Mouse (Mus musculus) limb, embryonic 11.5 days (tissue): Measurements from ENCODE around the gene Cant1. TPM values are rescaled to one million over a fixed set of nuclear protein-coding genes. Genes with fewer than 3 reads are reported as not detected.

Source experiments
- ATAC-seq: fragments of 200-750 bp; cut with Nextera tagmentation; 2 replicates; pipeline ENCODE4 v1.8.0; 2017; ENCODE audit warnings: low read depth; ENCODE audit not compliant: insufficient number of reproducible peaks, low FRiP score, low TSS enrichment
- DNase-seq: peaks from one replicate; pipeline ENCODE4 v3.0.0-alpha.2; 2015; ENCODE audit warnings: low spot score
- H3K27ac ChIP-seq: fragments of 300-500 bp; sonication (generic); replicated peaks from 2 replicates; pipeline ENCODE4 v1.5.1; 2014; ENCODE audit warnings: low read depth, mild to moderate bottlenecking, low read length
- H3K27me3 ChIP-seq: fragments of 300-500 bp; sonication (generic); 2 replicates; pipeline ENCODE4 v1.6.1; 2014; ENCODE audit warnings: mild to moderate bottlenecking, low read length, mixed read lengths; ENCODE audit not compliant: control insufficient read depth, insufficient read depth
- H3K36me3 ChIP-seq: fragments of 300-500 bp; sonication (generic); 2 replicates; pipeline ENCODE4 v1.6.1; 2014; ENCODE audit warnings: mild to moderate bottlenecking, low read length, moderate library complexity, mixed read lengths; ENCODE audit not compliant: control insufficient read depth, insufficient read depth
- H3K4me1 ChIP-seq: fragments of 300-500 bp; sonication (generic); 2 replicates; pipeline ENCODE4 v1.6.1; 2014; ENCODE audit warnings: low read length, mixed read lengths; ENCODE audit not compliant: control insufficient read depth, insufficient read depth
- H3K4me2 ChIP-seq: fragments of 300-500 bp; sonication (generic); 2 replicates; pipeline ENCODE4 v1.6.1; 2014; ENCODE audit warnings: low read depth, mild to moderate bottlenecking, moderate library complexity; ENCODE audit not compliant: severe bottlenecking
- H3K4me3 ChIP-seq: fragments of 300-500 bp; sonication (generic); 2 replicates; pipeline ENCODE4 v1.5.1; 2014; ENCODE audit warnings: low read depth, low read length
- H3K9ac ChIP-seq: fragments of 300-500 bp; sonication (generic); 2 replicates; pipeline ENCODE4 v1.6.1; 2014; ENCODE audit warnings: mild to moderate bottlenecking, low read length
- H3K9me3 ChIP-seq: fragments of 300-500 bp; sonication (generic); 2 replicates; pipeline ENCODE4 v1.6.1; 2016; ENCODE audit warnings: low read length; ENCODE audit not compliant: control insufficient read depth
- WGBS: fragments of 180-500 bp; shearing (Covaris S2); extraction: QIAGEN DNeasy Blood & Tissue Kit; methylation state at CpG from one replicate; pipeline ENCODE4 v1.1.7; 2014; 5-methylcytosine and 5-hydroxymethylcytosine counted together
- polyA plus RNA-seq: library from polyadenylated mRNA; unstranded; fragments of >200 nt; fragmentation: Nextera tagmentation; extraction: Ambion mirVana; gene quantifications from 2 replicates; pipeline ENCODE4 v1.2.1, GENCODE M21; 2014

Cant1 gene
- polyA plus RNA-seq: 23.9 and 27.1 TPM in 2 replicates

GRCm38 (mm10) chr11:118418834-118419504 is at the start of gene Cant1:
Gene Cant1, minus strand, starts transcription at chr11:118419086.
- peak; percentile 92 for ATAC-seq

GRCm38 (mm10) chr11:118467441-118468035 is 48.7 kb upstream of the Cant1 start:
- Histone ChIP-seq H3K4me3 (no peak overlapping the region), H3K4me2 (no peak overlapping the region), H3K9me3 (no peaks in the 10 kb centered on the region), H3K36me3 (no peaks in the 10 kb centered on the region), H3K4me1 (no peaks in the 10 kb centered on the region), H3K27me3 (no peaks in the 10 kb centered on the region), H3K27ac (no peak overlapping the region), H3K9ac (no peak overlapping the region)
- WGBS: 72% methylated on average over 11 of the region's 11 CpGs
- ATAC-seq (no peak), DNase-seq (no peak)

More at GRCm38 (mm10) chr11:118418834-118419504, at the start of gene Cant1:
- WGBS: under 1% methylated on average over 50 of the region's 50 CpGs
- peak; percentile 98 for DNase-seq
- Histone ChIP-seq H3K9me3 (no peaks in the 10 kb centered on the region), H3K27ac (peak within 1 kb of the TSS; percentile 18; the same call in 1 of the 2 replicates), H3K9ac (peak within 1 kb of the TSS; percentile 92), H3K4me2 (peak within 1 kb of the TSS; percentile 86), H3K36me3 (no peaks in the 10 kb centered on the region), H3K4me3 (peak within 1 kb of the TSS; percentile 97), H3K4me1 (peaks cover 18% of the 10 kb centered on the region), H3K27me3 (no peaks in the 10 kb centered on the region)

GRCm38 (mm10) chr11:118460280-118460679 is 41.4 kb upstream of the Cant1 start:
- Histone ChIP-seq H3K9me3 (peaks cover 5% of the 10 kb centered on the region), H3K4me1 (peaks cover 2% of the 10 kb centered on the region; the same call in 1 of the 2 replicates), H3K27me3 (no peaks in the 10 kb centered on the region), H3K4me3 (no peak overlapping the region), H3K27ac (no peak overlapping the region), H3K9ac (no peak overlapping the region), H3K36me3 (no peaks in the 10 kb centered on the region), H3K4me2 (no peak overlapping the region)
- 66% methylated on average over 6 of the region's 6 CpGs for WGBS
- DNase-seq (peak; percentile 62), ATAC-seq (no peak)

- Histone ChIP-seq H3K4me3 (no peak overlapping the region), H3K9me3 (peaks cover 5% of the 10 kb centered on the region), H3K4me2 (no peak overlapping the region), H3K36me3 (no peaks in the 10 kb centered on the region), H3K9ac (no peak overlapping the region), H3K27ac (no peak overlapping the region), H3K4me1 (peaks cover 2% of the 10 kb centered on the region; the same call in 1 of the 2 replicates), H3K27me3 (no peaks in the 10 kb centered on the region)
- WGBS: 60% methylated on average over 3 of the region's 4 CpGs
- DNase-seq (no peak), ATAC-seq (no peak)
Observed at GRCm38 (mm10) chr11:118459536-118459935, 40.6 kb upstream of the Cant1 start.

GRCm38 (mm10) chr11:118459051-118459450 is 40.2 kb upstream of the Cant1 start:
- no peak overlapping the region for H3K4me3 ChIP-seq
- no peaks in the 10 kb centered on the region for H3K27me3 ChIP-seq
- peak overlapping the region; percentile 10; the same call in 1 of the 2 replicates for H3K4me2 ChIP-seq
- H3K27ac ChIP-seq: no peak overlapping the region
- DNase-seq (peak; percentile 37), ATAC-seq (0 out of 2 replicates have a peak, but pooled peaks have one; percentile 31)
- H3K4me1 ChIP-seq: peaks cover 2% of the 10 kb centered on the region; the same call in 1 of the 2 replicates
- H3K36me3 ChIP-seq: no peaks in the 10 kb centered on the region
- H3K9ac ChIP-seq: no peak overlapping the region
- peaks cover 5% of the 10 kb centered on the region for H3K9me3 ChIP-seq
- WGBS: 28% methylated on average over 8 of the region's 8 CpGs

GRCm38 (mm10) chr11:118456937-118457336 is 38.1 kb upstream of the Cant1 start:
- 90% methylated on average over 11 of the region's 11 CpGs for WGBS

GRCm38 (mm10) chr11:118455788-118456187 is 36.9 kb upstream of the Cant1 start:
- DNase-seq (no peak), ATAC-seq (no peak)
- no peak overlapping the region for H3K9ac ChIP-seq
- no peak overlapping the region for H3K27ac ChIP-seq
- H3K27me3 ChIP-seq: no peaks in the 10 kb centered on the region
- no peak overlapping the region for H3K4me2 ChIP-seq
- H3K9me3 ChIP-seq: peaks cover 5% of the 10 kb centered on the region
- no peak overlapping the region for H3K4me3 ChIP-seq
- WGBS: 83% methylated on average over 6 of the region's 6 CpGs
- H3K4me1 ChIP-seq: peaks cover 2% of the 10 kb centered on the region; the same call in 1 of the 2 replicates
- no peaks in the 10 kb centered on the region for H3K36me3 ChIP-seq

More at GRCm38 (mm10) chr11:118456937-118457336, 38.1 kb upstream of the Cant1 start:
- Histone ChIP-seq H3K36me3 (no peaks in the 10 kb centered on the region), H3K4me2 (no peak overlapping the region), H3K4me3 (no peak overlapping the region), H3K4me1 (peaks cover 2% of the 10 kb centered on the region; the same call in 1 of the 2 replicates), H3K27ac (no peak overlapping the region), H3K9me3 (peaks cover 5% of the 10 kb centered on the region), H3K9ac (no peak overlapping the region), H3K27me3 (no peaks in the 10 kb centered on the region)
- DNase-seq: no peak
- no peak for ATAC-seq

GRCm38 (mm10) chr11:118453886-118454671 is 35.2 kb upstream of the Cant1 start:
- H3K4me2 ChIP-seq: no peak overlapping the region
- DNase-seq: no peak
- no peaks in the 10 kb centered on the region for H3K9me3 ChIP-seq
- no peak overlapping the region for H3K27ac ChIP-seq
- H3K9ac ChIP-seq: no peak overlapping the region
- no peak for ATAC-seq
- H3K27me3 ChIP-seq: no peaks in the 10 kb centered on the region
- no peak overlapping the region for H3K4me3 ChIP-seq
- 74% methylated on average over 11 of the region's 11 CpGs for WGBS
- H3K36me3 ChIP-seq: no peaks in the 10 kb centered on the region
- peaks cover 2% of the 10 kb centered on the region; the same call in 1 of the 2 replicates for H3K4me1 ChIP-seq
